Mouse (Mus musculus) G1E (cell line): ENCODE data around the gene Kcng4.

Experiments used
- CTCF ChIP-seq: IDR thresholded peaks from 2 replicates; pipeline ENCODE4 v1.5.1; 2012; ENCODE audit warnings: low read depth, low read length, inconsistent platforms, mixed read lengths
- GATA1 ChIP-seq: IDR thresholded peaks from 2 replicates; pipeline ENCODE4 v1.6.1; 2012; ENCODE audit warnings: borderline replicate concordance, low read length, inconsistent platforms, mixed read lengths

DNA sequence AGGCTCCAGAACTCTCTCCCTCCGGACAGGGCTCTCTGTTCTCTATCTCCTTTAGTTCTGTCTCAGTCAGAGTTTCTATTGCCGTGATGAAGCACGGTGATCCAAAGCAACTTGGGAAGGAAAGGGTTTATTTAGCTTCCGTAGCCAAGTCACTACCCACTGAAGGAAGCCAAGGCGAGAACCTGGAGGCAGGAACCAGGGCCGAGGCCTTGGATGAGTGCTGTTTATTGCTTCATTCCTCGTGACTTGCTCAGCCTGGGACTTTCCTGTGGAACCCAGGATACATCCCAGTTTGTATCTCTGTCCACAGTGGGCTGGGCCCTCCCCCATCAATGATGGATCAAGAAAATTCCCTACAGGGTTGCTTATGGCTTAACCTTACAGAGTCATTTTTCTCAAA, 1.3 kb upstream of the Kcng4 start:
- TF ChIP-seq CTCF (no peak), GATA1 (no peak)
